Mouse (Mus musculus) C2C12 (cell line): Measurements from ENCODE around the gene Mok.

Source experiments
- CEBPB ChIP-seq: IDR thresholded peaks from one replicate; pipeline ENCODE4 v1.6.1; 2011; ENCODE audit warnings: low read depth, mild to moderate bottlenecking, control low read depth, moderate library complexity
- CTCF ChIP-seq: IDR thresholded peaks from one replicate; pipeline ENCODE4 v1.5.1; 2011; ENCODE audit not compliant: control insufficient read depth, insufficient read depth, insufficient read length
- FOSL1 ChIP-seq: IDR thresholded peaks from one replicate; pipeline ENCODE4 v1.8.0; 2011; ENCODE audit warnings: mild to moderate bottlenecking, low read length; ENCODE audit not compliant: poor library complexity, insufficient read depth, severe bottlenecking
- MAX ChIP-seq: IDR thresholded peaks from one replicate; pipeline ENCODE4 v1.6.1; 2011; ENCODE audit warnings: mild to moderate bottlenecking, control low read depth
- MYOD1 ChIP-seq: IDR thresholded peaks from one replicate; pipeline ENCODE4 v1.6.1; 2011; ENCODE audit warnings: low read depth; ENCODE audit not compliant: control insufficient read depth, insufficient read length
- USF1 ChIP-seq: IDR thresholded peaks from one replicate; pipeline ENCODE4 v1.6.1; 2011; ENCODE audit warnings: low read depth, mild to moderate bottlenecking, control low read depth, moderate library complexity

DNA sequence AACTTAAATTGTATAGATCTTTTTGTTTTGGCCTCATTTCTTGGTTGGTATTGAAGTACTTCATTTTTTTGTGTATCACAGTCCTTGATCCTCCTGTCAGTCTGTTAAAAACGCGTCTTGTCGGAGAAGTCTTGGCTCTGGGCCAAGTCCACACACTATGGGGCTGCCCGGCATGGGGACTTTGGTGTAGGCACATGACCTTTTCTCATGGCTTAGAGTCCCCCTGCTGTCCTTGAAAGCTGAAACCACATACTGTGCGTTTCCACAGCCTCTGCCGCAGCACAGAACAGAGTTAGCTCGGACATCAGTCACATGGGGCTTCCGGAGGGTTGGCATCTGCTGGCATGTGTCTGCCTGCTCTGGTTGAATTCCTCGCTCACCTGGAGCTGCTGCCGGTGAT lies 36.5 kb downstream of the Mok start:
- TF ChIP-seq MAX: no peak
- TF ChIP-seq CTCF: no peak
- TF ChIP-seq USF1: no peak
- TF ChIP-seq MYOD1: no peak
- TF ChIP-seq CEBPB: no peak
- TF ChIP-seq FOSL1: no peak
